Mouse (Mus musculus) forebrain, embryonic 13.5 days (tissue): ENCODE measurements around the gene Apeh. TPM values are rescaled to one million over a fixed set of nuclear protein-coding genes. Genes with fewer than 3 reads are reported as not detected.

ENCODE experiments used
- ATAC-seq: fragments of 200-750 bp; cut with Nextera tagmentation; 2 replicates; pipeline ENCODE4 v1.8.0; 2017
- H3K27ac ChIP-seq: fragments of 300-500 bp; sonication (generic); 2 replicates; pipeline ENCODE4 v1.5.1; 2015; ENCODE audit warnings: inconsistent platforms, mild to moderate bottlenecking, moderate library complexity
- H3K27me3 ChIP-seq: fragments of 300-500 bp; sonication (generic); 2 replicates; pipeline ENCODE4 v1.6.1; 2015; ENCODE audit warnings: mild to moderate bottlenecking, inconsistent platforms
- H3K36me3 ChIP-seq: fragments of 300-500 bp; sonication (generic); 2 replicates; pipeline ENCODE4 v1.6.1; 2015; ENCODE audit warnings: mild to moderate bottlenecking, inconsistent platforms; ENCODE audit not compliant: poor library complexity, severe bottlenecking
- H3K4me1 ChIP-seq: fragments of 300-500 bp; sonication (generic); 2 replicates; pipeline ENCODE4 v1.6.1; 2015; ENCODE audit warnings: inconsistent platforms
- H3K4me2 ChIP-seq: fragments of 300-500 bp; sonication (generic); 2 replicates; pipeline ENCODE4 v1.6.1; 2015; ENCODE audit warnings: inconsistent platforms, mild to moderate bottlenecking, moderate library complexity
- H3K4me3 ChIP-seq: fragments of 300-500 bp; sonication (generic); 2 replicates; pipeline ENCODE4 v1.5.1; 2015; ENCODE audit warnings: mild to moderate bottlenecking, inconsistent platforms
- H3K9ac ChIP-seq: fragments of 300-500 bp; sonication (generic); 2 replicates; pipeline ENCODE4 v1.6.1; 2015; ENCODE audit warnings: mild to moderate bottlenecking, inconsistent platforms
- H3K9me3 ChIP-seq: fragments of 300-500 bp; sonication (generic); replicated peaks from 2 replicates; pipeline ENCODE4 v1.6.1; 2016; ENCODE audit warnings: inconsistent platforms
- WGBS: fragments of 180-500 bp; shearing (Covaris S2); methylation state at CpG from one replicate; pipeline ENCODE4 v1.1.7; 2015; 5-methylcytosine and 5-hydroxymethylcytosine counted together
- polyA plus RNA-seq: library from polyadenylated mRNA; unstranded; fragments of >200 nt; fragmentation: Nextera tagmentation; extraction: Ambion mirVana; gene quantifications from 2 replicates; pipeline ENCODE4 v1.2.1, GENCODE M21; 2015

Apeh gene
- polyA plus RNA-seq, 1 experiment from 2014 or later, result 49.9 TPM

DNA sequence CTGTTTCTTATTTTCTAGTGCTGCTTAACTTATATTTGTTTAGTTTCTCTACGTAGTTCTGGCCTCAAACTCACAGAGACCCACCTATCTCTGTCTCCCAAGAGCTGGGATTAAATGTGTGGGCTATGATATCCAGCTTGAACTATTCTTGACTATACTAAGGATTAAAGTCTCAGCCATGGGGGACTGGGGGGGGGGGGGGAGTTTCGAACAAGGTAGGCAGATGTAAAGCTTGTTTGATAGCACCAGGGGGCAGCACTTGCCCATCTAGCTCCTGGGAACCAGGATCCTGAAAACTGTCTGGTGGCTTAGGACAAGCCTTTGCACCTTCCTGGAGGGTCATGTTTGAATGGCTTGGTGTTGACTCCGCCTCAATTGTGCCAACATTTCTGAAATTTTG, 1.1 kb upstream of the Apeh start:
- peak overlapping the region; percentile 98 for H3K4me2 ChIP-seq
- H3K4me1 ChIP-seq, result peaks cover 25% of the 10 kb centered on the region
- ATAC-seq, result no peak
- H3K27ac ChIP-seq, result no peak overlapping the region
- 13% methylated on average over 3 of the region's 3 CpGs for WGBS
- peaks cover 42% of the 10 kb centered on the region for H3K36me3 ChIP-seq
- peak overlapping the region; percentile 64 for H3K4me3 ChIP-seq
- peak overlapping the region; percentile 77 for H3K9ac ChIP-seq
- no peaks in the 10 kb centered on the region for H3K9me3 ChIP-seq
- H3K27me3 ChIP-seq, result no peaks in the 10 kb centered on the region

DNA sequence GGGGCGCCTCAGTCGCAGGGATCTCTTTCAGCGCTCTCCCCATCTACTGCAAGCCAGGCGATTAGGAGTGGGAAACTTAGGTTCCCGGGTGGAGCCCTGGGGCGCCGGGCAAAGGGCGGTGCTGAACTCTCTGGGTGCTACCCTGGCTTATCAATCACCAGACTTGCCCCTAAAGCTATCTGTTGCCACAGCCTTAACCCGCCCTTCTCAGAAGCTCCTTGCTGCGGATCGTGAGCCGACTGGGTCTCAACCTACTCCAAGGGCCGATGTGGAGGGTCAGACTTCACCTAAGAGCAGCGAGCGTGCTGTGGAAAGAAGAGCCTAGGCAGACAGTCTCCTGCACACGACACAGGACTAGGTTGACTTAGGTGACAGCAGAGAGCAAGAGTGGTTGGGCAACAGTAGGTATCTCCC, 599 bp upstream of the Apeh start:
- H3K4me2 ChIP-seq, result peak overlapping the region; percentile 98
- peak overlapping the region; percentile 64 for H3K4me3 ChIP-seq
- ATAC-seq, result no peak; the same call in 1 of the 2 replicates
- H3K9ac ChIP-seq, result peak overlapping the region; percentile 77
- no peaks in the 10 kb centered on the region for H3K9me3 ChIP-seq
- peaks cover 25% of the 10 kb centered on the region for H3K4me1 ChIP-seq
- peak overlapping the region; percentile 55; the same call in 1 of the 2 replicates for H3K27ac ChIP-seq
- H3K36me3 ChIP-seq, result peaks cover 47% of the 10 kb centered on the region
- WGBS, result 0% methylated on average over 16 of the region's 16 CpGs
- no peaks in the 10 kb centered on the region for H3K27me3 ChIP-seq

DNA sequence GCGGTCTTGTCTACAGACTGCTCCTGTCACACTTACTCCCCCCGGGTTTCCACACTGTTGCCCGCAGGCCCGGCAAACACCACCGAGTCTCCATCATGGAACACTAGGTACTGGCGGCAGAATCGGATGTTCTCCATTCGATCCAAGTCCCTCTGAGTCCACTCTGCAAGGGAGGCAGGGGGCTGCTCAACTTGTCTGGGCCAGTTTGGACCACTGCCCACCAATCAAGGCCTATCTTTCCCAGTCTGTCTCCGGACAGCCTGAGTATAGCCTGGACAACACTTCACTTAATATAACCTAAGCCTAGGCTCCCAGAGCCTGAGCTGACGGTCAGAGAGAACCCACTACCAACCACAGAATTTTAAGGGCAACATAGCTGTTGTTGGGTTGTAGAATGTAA, 820 bp downstream of the Apeh start:
- Histone ChIP-seq H3K36me3 (peaks cover 49% of the 10 kb centered on the region), H3K27ac (peak overlapping the region; percentile 55), H3K27me3 (no peaks in the 10 kb centered on the region)

DNA sequence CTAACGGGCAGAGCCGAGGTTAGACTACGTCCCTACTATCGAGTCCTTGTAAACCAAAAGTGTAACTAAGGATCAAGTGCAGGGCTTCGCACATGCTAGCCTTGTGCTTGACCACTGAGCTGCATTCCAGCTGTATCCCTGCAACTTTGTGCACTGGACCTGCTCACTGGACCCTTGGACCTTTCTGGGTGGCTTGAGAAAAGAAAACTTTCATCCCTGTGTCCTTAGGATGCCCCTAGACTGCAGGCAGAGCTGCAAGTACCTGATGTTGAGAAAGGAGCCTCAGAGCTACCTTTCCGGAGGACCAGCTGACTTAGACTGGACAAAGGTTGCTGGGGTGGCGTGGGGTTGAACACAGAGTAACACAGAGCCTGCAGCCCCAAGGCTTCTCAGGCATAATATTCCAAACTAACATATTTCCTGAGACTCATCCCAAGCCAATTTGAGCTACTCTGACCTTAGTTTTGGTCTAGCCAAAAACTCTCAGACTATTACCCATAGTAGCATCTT, 3.7 kb downstream of the Apeh start:
- Histone ChIP-seq H3K4me3 (no peak overlapping the region), H3K27ac (no peak overlapping the region), H3K4me1 (peaks cover 23% of the 10 kb centered on the region), H3K36me3 (peaks cover 75% of the 10 kb centered on the region), H3K9ac (no peak overlapping the region), H3K4me2 (no peak overlapping the region), H3K27me3 (no peaks in the 10 kb centered on the region), H3K9me3 (no peaks in the 10 kb centered on the region)
- WGBS, result 98% methylated on average over 7 of the region's 7 CpGs
- no peak for ATAC-seq

More for the DNA sequence above, 820 bp downstream of the Apeh start:
- peak overlapping the region; percentile 77; the same call in 1 of the 2 replicates for H3K9ac ChIP-seq
- no peaks in the 10 kb centered on the region for H3K9me3 ChIP-seq
- peaks cover 25% of the 10 kb centered on the region for H3K4me1 ChIP-seq
- H3K4me2 ChIP-seq, result peak overlapping the region; percentile 98
- H3K4me3 ChIP-seq, result peak overlapping the region; percentile 64
- WGBS, result 74% methylated on average over 10 of the region's 10 CpGs
- no peak for ATAC-seq

DNA sequence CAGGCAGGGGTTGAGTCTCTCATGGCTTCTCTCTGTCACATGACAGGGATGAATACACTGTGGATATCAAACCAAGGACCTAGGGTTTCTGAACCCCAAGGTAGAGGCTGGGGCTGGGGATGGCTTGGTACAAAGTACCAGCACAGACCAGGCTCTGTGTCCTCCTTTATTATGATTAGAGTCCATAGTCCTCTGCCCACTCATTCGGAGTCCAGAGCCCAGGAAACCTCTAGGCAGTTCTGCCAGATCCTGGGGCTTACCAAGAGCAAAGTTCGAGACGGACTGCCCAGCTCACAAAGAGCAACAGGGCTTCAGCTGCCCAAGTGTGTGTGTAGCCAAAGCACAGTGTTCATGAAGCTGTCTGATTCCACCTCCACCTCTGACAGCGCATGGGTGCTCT, 9.1 kb downstream of the Apeh start:
- 92% methylated on average over 4 of the region's 4 CpGs for WGBS
- no peak overlapping the region for H3K4me3 ChIP-seq
- H3K9me3 ChIP-seq, result no peaks in the 10 kb centered on the region
- ATAC-seq, result no peak
- no peaks in the 10 kb centered on the region; the same call in 1 of the 2 replicates for H3K4me1 ChIP-seq
- peaks cover 39% of the 10 kb centered on the region for H3K27me3 ChIP-seq
- no peak overlapping the region for H3K9ac ChIP-seq
- H3K27ac ChIP-seq, result no peak overlapping the region
- no peak overlapping the region for H3K4me2 ChIP-seq
- peaks cover 67% of the 10 kb centered on the region for H3K36me3 ChIP-seq

DNA sequence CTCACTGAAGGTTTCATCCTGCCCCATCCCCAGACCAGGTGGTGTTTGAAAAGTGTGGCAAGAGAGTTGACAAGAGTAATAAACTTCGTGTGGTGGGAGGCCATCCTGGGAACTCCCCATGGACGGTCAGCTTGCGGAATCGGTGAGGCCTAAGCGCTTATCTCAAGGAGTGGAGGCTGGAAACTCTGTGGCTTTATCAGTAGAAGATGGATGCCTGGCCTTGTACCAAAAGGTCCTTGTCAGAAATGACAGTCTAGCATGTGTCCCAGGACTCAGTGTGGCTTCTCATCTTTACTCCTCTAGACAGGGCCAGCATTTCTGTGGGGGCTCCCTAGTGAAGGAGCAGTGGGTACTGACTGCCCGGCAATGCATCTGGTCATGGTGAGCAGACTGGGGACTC, 10.8 kb downstream of the Apeh start:
- no peak for ATAC-seq
- Histone ChIP-seq H3K4me3 (no peak overlapping the region), H3K4me1 (peaks cover 9% of the 10 kb centered on the region), H3K36me3 (peaks cover 50% of the 10 kb centered on the region), H3K4me2 (no peak overlapping the region), H3K27me3 (peaks cover 39% of the 10 kb centered on the region), H3K27ac (no peak overlapping the region), H3K9ac (no peak overlapping the region), H3K9me3 (no peaks in the 10 kb centered on the region)
- 85% methylated on average over 6 of the region's 6 CpGs for whole genome bisulfite sequencing

DNA sequence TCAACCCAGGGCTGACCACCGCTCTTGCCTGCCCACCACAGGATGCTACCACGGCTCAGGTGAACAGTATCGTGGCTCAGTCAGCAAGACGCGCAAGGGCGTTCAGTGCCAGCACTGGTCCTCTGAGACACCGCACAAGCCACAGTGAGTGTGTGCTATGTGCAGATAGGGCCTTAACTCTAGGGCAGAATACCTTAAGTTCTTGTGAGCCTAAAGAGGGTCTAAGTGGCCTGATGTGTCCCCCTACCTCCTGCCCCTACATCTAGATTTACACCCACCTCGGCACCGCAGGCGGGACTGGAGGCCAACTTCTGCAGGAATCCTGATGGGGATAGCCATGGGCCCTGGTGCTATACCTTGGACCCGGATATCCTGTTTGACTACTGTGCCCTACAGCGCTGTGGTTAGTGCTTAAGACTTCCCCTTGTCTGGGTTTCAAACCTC, 11.4 kb downstream of the Apeh start, which contains the start of gene Rnf123:
Gene Rnf123, minus strand, starts transcription at position 359 of the 444 bp plus-strand sequence.
- Histone ChIP-seq H3K4me3 (no peak within 1 kb of the TSS), H3K36me3 (peaks cover 44% of the 10 kb centered on the region), H3K9ac (no peak within 1 kb of the TSS), H3K27ac (no peak within 1 kb of the TSS), H3K27me3 (peaks cover 39% of the 10 kb centered on the region), H3K9me3 (no peaks in the 10 kb centered on the region), H3K4me1 (peaks cover 14% of the 10 kb centered on the region), H3K4me2 (peak within 1 kb of the TSS; percentile 27; the same call in 1 of the 2 replicates)
- ATAC-seq, result no peak
- 32% methylated on average over 12 of the region's 12 CpGs for WGBS

DNA sequence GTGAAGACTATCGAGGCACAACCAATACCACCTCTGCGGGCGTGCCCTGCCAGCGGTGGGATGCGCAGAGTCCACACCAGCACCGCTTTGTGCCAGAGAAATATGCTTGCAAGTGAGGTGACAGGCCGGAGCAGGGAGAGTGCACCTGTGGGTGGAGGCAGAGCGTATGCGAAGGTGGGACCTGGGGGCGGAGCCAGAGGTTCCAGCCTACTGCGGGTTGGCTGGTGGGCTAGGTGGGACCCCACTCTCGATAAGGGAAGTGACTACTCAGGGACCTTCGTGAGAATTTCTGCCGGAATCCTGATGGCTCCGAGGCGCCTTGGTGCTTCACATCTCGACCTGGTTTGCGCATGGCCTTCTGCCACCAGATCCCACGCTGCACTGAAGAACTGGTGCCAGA, 11.9 kb downstream of the Apeh start:
- ATAC-seq, result no peak
- peak overlapping the region; percentile 27; the same call in 1 of the 2 replicates for H3K4me2 ChIP-seq

DNA sequence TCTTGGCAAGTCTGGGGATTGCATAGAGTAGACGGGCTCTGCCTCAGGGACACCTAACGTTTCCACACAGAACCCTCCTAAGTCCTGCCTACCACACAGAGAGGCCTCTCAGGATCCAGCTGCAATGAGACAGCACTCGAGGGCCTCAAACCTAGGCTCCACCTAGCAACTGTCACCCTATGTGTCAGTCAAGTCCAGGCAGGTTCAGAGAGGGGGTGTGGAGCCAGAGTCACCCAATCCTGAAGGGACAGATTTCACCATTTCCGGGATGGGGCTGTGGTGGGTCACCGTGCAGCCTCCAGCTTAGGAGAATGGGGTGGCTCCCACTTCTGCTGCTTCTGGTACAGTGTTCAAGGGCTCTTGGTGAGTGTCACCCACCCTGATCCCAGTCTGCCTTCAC, 14.2 kb downstream of the Apeh start, which contains the start of gene Mst1:
Gene Mst1, plus strand, starts transcription at position 269 of the 400 bp plus-strand sequence.
- 78% methylated on average over 5 of the region's 5 CpGs for WGBS
- H3K4me1 ChIP-seq, result peaks cover 18% of the 10 kb centered on the region
- no peaks in the 10 kb centered on the region for H3K9me3 ChIP-seq
- H3K27ac ChIP-seq, result no peak within 1 kb of the TSS
- no peak for ATAC-seq
- peak within 1 kb of the TSS; percentile 87 for H3K9ac ChIP-seq
- H3K4me2 ChIP-seq, result peak within 1 kb of the TSS; percentile 92
- peak within 1 kb of the TSS; percentile 68 for H3K4me3 ChIP-seq
- peaks cover 16% of the 10 kb centered on the region for H3K36me3 ChIP-seq
- H3K27me3 ChIP-seq, result peaks cover 39% of the 10 kb centered on the region

More for the DNA sequence above, 11.9 kb downstream of the Apeh start:
- H3K36me3 ChIP-seq, result peaks cover 40% of the 10 kb centered on the region
- H3K4me3 ChIP-seq, result no peak overlapping the region
- H3K27ac ChIP-seq, result no peak overlapping the region
- 8% methylated on average over 19 of the region's 19 CpGs for WGBS
- H3K27me3 ChIP-seq, result peaks cover 39% of the 10 kb centered on the region
- H3K9ac ChIP-seq, result no peak overlapping the region
- no peaks in the 10 kb centered on the region for H3K9me3 ChIP-seq
- H3K4me1 ChIP-seq, result peaks cover 18% of the 10 kb centered on the region

DNA sequence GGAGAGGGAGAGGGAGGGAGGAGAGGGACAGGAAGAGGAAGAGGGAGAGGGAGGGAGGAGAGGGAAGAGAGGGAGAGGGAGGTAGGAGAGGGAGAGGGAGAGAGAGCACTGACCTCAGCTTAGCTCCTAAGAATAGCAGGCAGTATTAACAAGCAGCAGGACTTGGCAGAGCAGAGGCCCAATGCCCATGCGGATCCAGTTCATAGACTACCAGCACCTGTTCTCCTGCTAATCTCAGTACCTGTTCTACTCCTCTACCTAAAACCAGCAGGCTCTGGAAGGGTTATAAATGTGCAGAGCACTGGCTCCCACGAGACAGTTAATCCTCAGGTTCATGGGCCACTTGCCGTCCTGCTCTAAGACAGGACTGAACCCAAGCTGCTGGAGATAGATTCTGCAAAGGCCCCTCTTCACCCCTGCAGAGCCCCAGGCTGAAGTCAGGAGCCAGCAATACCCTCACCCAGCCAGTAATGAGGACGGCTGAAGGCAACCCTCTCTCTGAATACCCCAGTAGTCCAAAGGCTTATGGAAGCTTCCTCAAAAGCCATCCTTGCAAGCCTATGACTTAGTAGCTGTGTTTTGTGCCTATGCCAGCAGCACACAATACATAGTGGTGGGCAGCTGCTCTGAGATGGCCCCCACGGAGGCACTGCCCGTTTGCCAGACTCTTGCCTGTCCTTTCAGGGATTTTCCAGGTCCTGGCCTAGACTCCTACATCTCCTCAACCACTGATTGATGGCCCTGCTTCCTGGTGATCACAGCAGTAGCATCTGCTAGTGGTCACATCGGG, 21.1 kb downstream of the Apeh start:
- Histone ChIP-seq H3K36me3 (peaks cover 39% of the 10 kb centered on the region), H3K4me3 (no peak overlapping the region), H3K27me3 (no peaks in the 10 kb centered on the region), H3K4me2 (no peak overlapping the region), H3K9me3 (no peaks in the 10 kb centered on the region), H3K4me1 (peaks cover 7% of the 10 kb centered on the region), H3K27ac (no peak overlapping the region; the same call in 1 of the 2 replicates), H3K9ac (0 out of 2 replicates have a peak overlapping the region, but pooled peaks have one; percentile 23)
- no peak for ATAC-seq
- WGBS, result 60% methylated on average over 7 of the region's 7 CpGs

DNA sequence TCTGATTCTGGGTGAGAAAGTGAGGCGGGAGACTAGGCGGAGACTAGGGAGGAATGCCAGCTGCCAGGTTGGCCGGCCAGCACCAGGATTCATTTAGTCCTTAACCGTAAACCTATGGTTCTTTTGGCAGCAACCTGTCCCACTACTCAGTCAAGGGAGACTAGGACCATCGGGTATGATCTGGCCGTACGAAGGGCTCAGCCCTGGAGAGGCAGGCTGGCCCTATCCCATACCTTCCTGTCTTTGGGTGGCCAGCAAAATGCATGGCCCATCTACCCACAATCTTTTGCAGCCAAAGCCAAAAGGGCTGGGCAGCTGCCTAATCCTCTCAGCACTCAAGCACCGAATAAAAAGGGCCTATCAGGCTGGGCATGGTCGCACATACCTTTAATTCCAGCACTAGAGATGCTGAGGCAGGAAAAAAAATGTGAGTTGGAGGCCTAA, 21.9 kb downstream of the Apeh start:
- 53% methylated on average over 9 of the region's 9 CpGs for WGBS
- Histone ChIP-seq H3K9ac (0 out of 2 replicates have a peak overlapping the region, but pooled peaks have one; percentile 18), H3K4me2 (no peak overlapping the region), H3K4me3 (no peak overlapping the region), H3K27me3 (no peaks in the 10 kb centered on the region), H3K4me1 (no peaks in the 10 kb centered on the region), H3K9me3 (no peaks in the 10 kb centered on the region), H3K27ac (no peak overlapping the region), H3K36me3 (peaks cover 39% of the 10 kb centered on the region)
- ATAC-seq, result no peak

DNA sequence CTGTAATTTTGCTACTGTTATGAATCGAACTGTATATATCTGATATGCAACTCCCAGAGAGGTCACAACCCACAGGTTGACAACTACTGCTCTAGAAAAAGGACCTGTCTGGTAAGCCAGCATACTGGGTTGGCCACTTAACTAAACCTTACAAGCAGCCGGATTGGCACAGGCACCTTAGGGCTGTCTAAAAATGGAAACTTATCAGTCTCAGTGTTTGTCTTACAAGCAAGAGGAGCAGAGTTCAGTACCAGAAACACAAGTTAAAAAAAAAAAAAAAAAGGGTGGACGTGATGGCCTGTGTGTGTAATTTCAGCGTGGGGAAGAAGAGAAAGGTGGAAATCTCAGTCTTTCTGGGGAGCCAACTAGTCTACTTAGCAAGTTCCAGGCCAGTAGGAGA, 22.6 kb downstream of the Apeh start:
- H3K9ac ChIP-seq, result no peak overlapping the region
- no peak overlapping the region for H3K27ac ChIP-seq
- WGBS, result 90% methylated on average over 4 of the region's 4 CpGs
- peaks cover 44% of the 10 kb centered on the region for H3K36me3 ChIP-seq
- no peaks in the 10 kb centered on the region for H3K27me3 ChIP-seq
- H3K4me3 ChIP-seq, result no peak overlapping the region
- no peaks in the 10 kb centered on the region for H3K4me1 ChIP-seq
- no peaks in the 10 kb centered on the region for H3K9me3 ChIP-seq
- no peak overlapping the region for H3K4me2 ChIP-seq
- no peak for ATAC-seq
